Comparison of ENCODE assay signal across 11 mouse cellular contexts in genomic region chr3:17789454-17790196, GRCm38 (mm10).
DNase-seq lines count a peak whose midpoint lies in the region; ATAC-seq and TF ChIP-seq lines count a peak whose summit lies in the region.
"Had no signal": no experiment of that assay in that cellular context is flagged by ENCODE, and none has a peak within 500 bp of the region (broad histone marks: within the 10 kb centered on the region; RNA-seq: fewer than 3 reads in every experiment).

No protein-coding gene starts in this region.

- TF ChIP-seq CTCF in brain, embryonic 14.5 days (IDR thresholded peaks at IDR 0.05; ENCODE audit: borderline replicate concordance, extremely low read depth, insufficient read depth, insufficient read length): no peak

- TF ChIP-seq POLR2A in brain, embryonic 14.5 days (IDR thresholded peaks at IDR 0.05; ENCODE audit: borderline replicate concordance, extremely low read depth, insufficient read depth, insufficient read length, poor library complexity, severe bottlenecking): no peak; the same call in 1 of the 2 replicates

- H3K4me3 ChIP-seq in hindbrain, embryonic 13.5 days: peak overlapping the region; percentile 78
- peak overlapping the region; percentile 74 for H3K4me3 ChIP-seq in neural tube, embryonic 11.5 days (ENCODE audit: low read depth, low read length)
- H3K4me3 ChIP-seq: liver, embryonic 15.5 days had no signal

- no peaks in the 10 kb centered on the region for H3K9me3 ChIP-seq in hindbrain, embryonic 13.5 days
- H3K9me3 ChIP-seq in neural tube, embryonic 11.5 days (ENCODE audit: control insufficient read depth, low read length): no peaks in the 10 kb centered on the region
- H3K9me3 ChIP-seq: liver, embryonic 15.5 days had no signal

- peak; percentile 30 for ATAC-seq in hindbrain, embryonic 13.5 days (ENCODE audit: low FRiP score)
- ATAC-seq in neural tube, embryonic 11.5 days (ENCODE audit: insufficient read depth, low FRiP score, low TSS enrichment): peak; percentile 3; the same call in 1 of the 2 replicates
- ATAC-seq: intestine, postnatal 0 days had no signal

- peaks cover 37% of the 10 kb centered on the region for H3K4me1 ChIP-seq in hindbrain, embryonic 13.5 days (replicated peaks)
- 0 out of 2 replicates have a peak, but pooled peaks cover 2% of the 10 kb centered on the region for H3K4me1 ChIP-seq in neural tube, embryonic 11.5 days (ENCODE audit: control insufficient read depth, insufficient read depth, low read length)
- H3K4me1 ChIP-seq: liver, embryonic 15.5 days had no signal

- H3K4me2 ChIP-seq in hindbrain, embryonic 13.5 days: peak overlapping the region; percentile 99
- peak overlapping the region; percentile 99 for H3K4me2 ChIP-seq in neural tube, embryonic 11.5 days (ENCODE audit: low read depth)
- H3K4me2 ChIP-seq: liver, embryonic 15.5 days had no signal

- H3K36me3 ChIP-seq in hindbrain, embryonic 13.5 days: peaks cover 3% of the 10 kb centered on the region; the same call in 1 of the 2 replicates
- peaks cover under 1% of the 10 kb centered on the region for H3K36me3 ChIP-seq in neural tube, embryonic 11.5 days (ENCODE audit: control insufficient read depth, insufficient read depth, low read length)
- H3K36me3 ChIP-seq: liver, embryonic 15.5 days had no signal

- H3K27me3 ChIP-seq in hindbrain, embryonic 13.5 days: no peaks in the 10 kb centered on the region
- H3K27me3 ChIP-seq in neural tube, embryonic 11.5 days (ENCODE audit: control insufficient read depth, insufficient read depth, low read length): peaks cover 3% of the 10 kb centered on the region; the same call in 1 of the 2 replicates

- DNase-seq in brain, embryonic 14.5 days (ENCODE audit: low read depth): peak; percentile 95
- peak; percentile 50 for DNase-seq in embryo, embryonic 9.5 days (ENCODE audit: extremely low spot score)
- DNase-seq in neural tube, embryonic 11.5 days (ENCODE audit: low spot score): peak; percentile 61
- no peak for DNase-seq in adrenal gland, postnatal 14 days
- no peak for DNase-seq in ovary, postnatal 10 days (ENCODE audit: low spot score)
- DNase-seq in kidney, postnatal 10 days: no peak
- DNase-seq in urinary bladder, postnatal 4 days (ENCODE audit: low spot score in 2 of 2): no peak
- DNase-seq: thymus, postnatal 25 days had no signal

- peak overlapping the region; percentile 100 for H3K27ac ChIP-seq in hindbrain, embryonic 13.5 days
- H3K27ac ChIP-seq in neural tube, embryonic 11.5 days (ENCODE audit: low read depth, low read length): peak overlapping the region; percentile 100
- H3K27ac ChIP-seq: liver, embryonic 15.5 days had no signal

- peak overlapping the region; percentile 100 for H3K9ac ChIP-seq in hindbrain, embryonic 13.5 days
- peak overlapping the region; percentile 99 for H3K9ac ChIP-seq in neural tube, embryonic 11.5 days (ENCODE audit: low read length)
- H3K9ac ChIP-seq: liver, embryonic 15.5 days had no signal

- under 1% methylated on average over 9 of the region's 9 CpGs for WGBS in hindbrain, embryonic 13.5 days
- WGBS in neural tube, embryonic 11.5 days: under 1% methylated on average over 9 of the region's 9 CpGs

Comparison
In these comparisons a context has a peak if more than half of its experiments do, and no peak if none do; other contexts are left out.
1. DNase-seq: peak in brain, embryonic 14.5 days (single experiment), embryo, embryonic 9.5 days (single experiment) and neural tube, embryonic 11.5 days (single experiment); none in adrenal gland, postnatal 14 days (single experiment), ovary, postnatal 10 days (single experiment), kidney, postnatal 10 days (single experiment) and urinary bladder, postnatal 4 days (0 of 2).